Mouse (Mus musculus) erythroblast, embryonic 14.5 days (primary cell): ENCODE results near the gene Lpcat1. TPM values are rescaled to one million over a fixed set of nuclear protein-coding genes. Genes with fewer than 3 reads are reported as not detected.

Experiments
- H3K27me3 ChIP-seq: 2 replicates; pipeline ENCODE4 v1.6.1; 2012; ENCODE audit warnings: inconsistent platforms; ENCODE audit not compliant: control insufficient read depth
- H3K36me3 ChIP-seq: 2 replicates; pipeline ENCODE4 v1.6.1; 2012; ENCODE audit warnings: mild to moderate bottlenecking, inconsistent platforms; ENCODE audit not compliant: control insufficient read depth
- H3K4me1 ChIP-seq: 2 replicates; pipeline ENCODE4 v1.6.1; 2012; ENCODE audit warnings: inconsistent platforms; ENCODE audit not compliant: control insufficient read depth
- H3K4me3 ChIP-seq: replicated peaks from 2 replicates; pipeline ENCODE3; 2012; ENCODE audit warnings: moderate library complexity, mild to moderate bottlenecking, inconsistent platforms
- H3K9me3 ChIP-seq: 2 replicates; pipeline ENCODE4 v1.6.1; 2012; ENCODE audit warnings: low read length, inconsistent platforms, mixed read lengths; ENCODE audit not compliant: control insufficient read depth
- GATA1 ChIP-seq: IDR thresholded peaks from 2 replicates; pipeline ENCODE4 v1.6.1; 2012; ENCODE audit warnings: low read length, inconsistent platforms, mixed read lengths
- TAL1 ChIP-seq: IDR thresholded peaks from 3 replicates; pipeline ENCODE4 v1.6.1; 2012; ENCODE audit warnings: low read length, inconsistent platforms, mixed read lengths
- polyA plus RNA-seq: library from polyadenylated mRNA; stranded (reverse); fragments of >175 nt; gene quantifications from 2 replicates; pipeline ENCODE4 v1.2.3, GENCODE M21; 2012

Lpcat1 gene
- polyA plus RNA-seq, 1 experiment, result 15.4 TPM

DNA sequence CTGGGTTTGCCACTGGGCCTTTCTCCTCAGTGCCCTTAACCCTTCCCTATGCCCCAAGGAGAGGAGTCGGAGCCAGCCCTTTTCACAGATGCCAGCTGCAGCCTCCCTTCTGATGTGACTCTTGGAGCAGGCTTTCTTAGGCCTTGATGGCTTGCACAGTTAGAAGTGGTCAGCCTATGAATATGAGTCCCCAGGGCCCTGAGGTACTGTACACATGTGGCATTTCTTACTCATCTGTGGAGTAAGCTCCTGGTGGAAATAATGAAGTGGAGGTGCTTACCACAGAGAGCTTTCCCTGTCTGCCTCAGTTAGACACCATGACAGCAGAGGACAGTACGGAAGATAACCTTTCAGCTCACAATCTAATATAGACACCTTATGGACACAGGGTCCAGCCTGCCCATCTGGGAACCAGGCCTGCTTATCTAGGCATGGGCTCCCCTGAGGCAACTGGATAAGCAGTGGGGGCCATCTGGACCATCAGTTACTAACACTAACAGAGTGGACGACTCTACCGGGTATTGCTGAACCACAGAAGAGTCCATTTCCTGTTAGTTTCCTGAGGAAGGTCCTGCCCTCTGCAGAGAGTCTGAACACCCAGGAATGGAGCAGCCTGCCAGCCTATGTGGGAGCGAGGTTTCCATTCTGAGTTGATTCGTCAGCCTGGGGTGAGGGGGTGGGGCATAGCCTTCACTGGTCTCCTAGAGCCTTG, 33.1 kb downstream of the Lpcat1 start:
- H3K4me1 ChIP-seq, result peaks cover 80% of the 10 kb centered on the region
- H3K4me3 ChIP-seq, result peak overlapping the region; percentile 29
- TF ChIP-seq GATA1 (peak; percentile 95), TAL1 (peak; percentile 95)
- peaks cover 100% of the 10 kb centered on the region for H3K36me3 ChIP-seq
- H3K27me3 ChIP-seq, result no peaks in the 10 kb centered on the region
- no peaks in the 10 kb centered on the region for H3K9me3 ChIP-seq

DNA sequence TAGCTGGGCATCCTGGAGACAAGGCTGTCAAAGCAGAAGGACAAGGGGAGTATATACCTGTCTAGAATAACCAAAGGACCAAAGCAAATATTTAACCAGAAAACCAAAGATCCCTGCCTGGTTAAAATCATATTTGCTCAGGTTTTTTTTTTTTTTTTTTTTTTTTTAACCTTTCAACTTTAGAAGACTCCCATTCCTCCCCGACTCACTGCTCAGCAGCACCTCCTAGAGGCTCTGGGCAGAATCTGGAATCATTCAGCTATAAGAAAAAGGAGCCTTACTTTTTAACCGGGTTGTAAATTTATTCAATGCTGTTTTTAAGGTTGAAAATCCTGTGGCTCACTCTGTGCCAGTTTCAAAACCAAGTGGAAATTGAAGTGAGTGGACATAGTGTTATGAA, 35.7 kb downstream of the Lpcat1 start:
- Histone ChIP-seq H3K9me3 (no peaks in the 10 kb centered on the region), H3K4me1 (peaks cover 61% of the 10 kb centered on the region), H3K27me3 (no peaks in the 10 kb centered on the region), H3K36me3 (peaks cover 100% of the 10 kb centered on the region), H3K4me3 (no peak overlapping the region)
- TF ChIP-seq GATA1 (no peak), TAL1 (no peak)

DNA sequence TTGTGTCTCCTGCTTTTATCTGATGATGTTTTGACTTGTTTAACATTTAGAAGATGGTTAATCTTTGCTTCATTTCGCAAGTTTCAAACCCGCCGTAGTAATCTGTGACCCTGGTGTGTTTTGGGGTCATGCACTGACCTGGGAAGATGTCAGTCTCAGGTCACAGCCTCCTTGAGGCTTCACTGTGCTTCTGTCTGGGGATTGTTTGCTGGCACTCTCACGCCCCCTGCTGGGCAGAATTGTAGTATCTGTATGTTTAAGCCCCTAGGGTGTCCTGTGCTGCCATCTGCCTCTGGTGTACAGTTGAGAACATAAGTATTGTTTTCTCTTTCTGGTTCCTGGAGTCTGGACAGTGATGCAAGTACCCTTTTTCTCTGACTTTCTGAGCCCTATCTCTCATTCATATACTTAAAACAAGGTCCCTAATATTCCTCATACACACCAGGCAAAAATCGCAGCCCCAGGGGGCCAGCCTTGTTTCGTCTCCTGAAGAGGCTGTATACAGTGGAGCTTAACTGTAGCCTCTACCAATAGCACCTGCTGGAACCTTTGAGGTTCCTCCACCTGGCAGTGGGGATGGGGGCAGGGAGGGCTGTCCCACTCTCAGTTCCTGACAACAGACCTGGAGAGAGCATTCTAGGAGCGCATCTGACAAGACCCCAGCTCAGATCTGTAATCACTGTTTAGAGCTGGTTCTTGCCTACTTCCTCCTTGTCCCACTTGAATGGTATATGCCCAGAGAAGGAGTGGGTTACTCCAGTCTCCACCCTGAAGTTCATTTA, 38.9 kb downstream of the Lpcat1 start:
- Histone ChIP-seq H3K36me3 (peaks cover 100% of the 10 kb centered on the region), H3K27me3 (no peaks in the 10 kb centered on the region), H3K9me3 (no peaks in the 10 kb centered on the region), H3K4me3 (no peak overlapping the region), H3K4me1 (peaks cover 29% of the 10 kb centered on the region)
- TF ChIP-seq TAL1 (no peak), GATA1 (no peak)

DNA sequence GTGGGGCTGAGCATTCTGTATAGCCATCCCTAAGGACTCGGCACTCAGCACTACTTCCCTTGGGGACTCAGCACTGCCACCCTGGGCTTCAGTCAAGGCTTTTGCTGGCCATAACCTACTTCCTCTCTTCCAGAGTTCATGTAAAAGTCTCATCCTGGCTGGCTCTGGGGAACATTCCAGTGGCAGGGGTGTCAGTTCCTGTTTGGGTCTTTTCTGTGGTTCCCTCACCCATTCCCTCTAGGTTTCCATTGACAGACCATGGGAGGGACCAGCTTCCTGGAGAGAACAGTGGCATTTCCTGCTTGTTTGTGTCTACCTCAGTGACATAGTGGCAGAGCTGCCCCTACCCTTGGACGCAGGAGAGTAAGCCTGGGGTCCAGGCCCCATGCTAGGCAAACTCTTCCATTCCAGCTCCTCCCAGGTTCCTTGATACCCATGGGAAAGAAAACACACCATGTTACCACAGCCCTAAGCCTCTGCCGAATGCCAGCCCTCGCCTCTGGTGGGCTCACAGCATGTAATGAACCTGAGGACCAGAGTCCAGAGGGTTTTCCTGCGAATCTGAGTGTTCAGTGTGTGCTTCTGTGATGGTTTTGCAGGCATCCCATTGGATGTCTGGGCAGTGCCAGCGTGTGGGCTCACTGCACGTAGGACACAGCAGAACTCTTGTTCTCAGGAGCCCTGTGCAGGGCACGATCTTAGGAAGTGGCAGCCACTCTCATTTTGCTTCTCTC, 42.0 kb downstream of the Lpcat1 start:
- no peak for TF ChIP-seq TAL1
- no peak for TF ChIP-seq GATA1
- H3K9me3 ChIP-seq, result no peaks in the 10 kb centered on the region
- H3K4me1 ChIP-seq, result peaks cover 8% of the 10 kb centered on the region
- no peak overlapping the region for H3K4me3 ChIP-seq
- H3K27me3 ChIP-seq, result no peaks in the 10 kb centered on the region
- H3K36me3 ChIP-seq, result peaks cover 100% of the 10 kb centered on the region

DNA sequence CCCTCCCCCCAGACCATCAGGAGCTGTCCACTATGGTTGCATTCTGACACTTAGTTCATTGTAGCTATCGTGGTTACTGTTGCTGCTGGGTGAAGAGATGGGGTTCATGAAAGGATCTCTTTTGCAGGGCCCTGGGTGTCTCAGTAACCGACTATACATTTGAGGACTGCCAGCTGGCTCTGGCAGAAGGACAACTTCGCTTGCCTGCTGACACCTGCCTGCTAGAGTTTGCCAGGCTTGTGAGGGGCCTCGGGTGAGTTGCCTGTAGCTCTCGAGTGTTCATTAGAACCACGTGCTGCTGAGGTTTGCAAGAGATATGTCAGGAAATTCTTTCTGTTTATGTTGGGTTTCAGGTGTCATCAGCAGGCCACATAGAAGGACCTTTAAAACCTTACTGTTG, 42.9 kb downstream of the Lpcat1 start:
- H3K4me1 ChIP-seq, result peaks cover 8% of the 10 kb centered on the region
- H3K9me3 ChIP-seq, result no peaks in the 10 kb centered on the region
- peaks cover 100% of the 10 kb centered on the region for H3K36me3 ChIP-seq
- H3K4me3 ChIP-seq, result no peak overlapping the region
- no peak for TF ChIP-seq GATA1
- no peak for TF ChIP-seq TAL1
- H3K27me3 ChIP-seq, result no peaks in the 10 kb centered on the region

DNA sequence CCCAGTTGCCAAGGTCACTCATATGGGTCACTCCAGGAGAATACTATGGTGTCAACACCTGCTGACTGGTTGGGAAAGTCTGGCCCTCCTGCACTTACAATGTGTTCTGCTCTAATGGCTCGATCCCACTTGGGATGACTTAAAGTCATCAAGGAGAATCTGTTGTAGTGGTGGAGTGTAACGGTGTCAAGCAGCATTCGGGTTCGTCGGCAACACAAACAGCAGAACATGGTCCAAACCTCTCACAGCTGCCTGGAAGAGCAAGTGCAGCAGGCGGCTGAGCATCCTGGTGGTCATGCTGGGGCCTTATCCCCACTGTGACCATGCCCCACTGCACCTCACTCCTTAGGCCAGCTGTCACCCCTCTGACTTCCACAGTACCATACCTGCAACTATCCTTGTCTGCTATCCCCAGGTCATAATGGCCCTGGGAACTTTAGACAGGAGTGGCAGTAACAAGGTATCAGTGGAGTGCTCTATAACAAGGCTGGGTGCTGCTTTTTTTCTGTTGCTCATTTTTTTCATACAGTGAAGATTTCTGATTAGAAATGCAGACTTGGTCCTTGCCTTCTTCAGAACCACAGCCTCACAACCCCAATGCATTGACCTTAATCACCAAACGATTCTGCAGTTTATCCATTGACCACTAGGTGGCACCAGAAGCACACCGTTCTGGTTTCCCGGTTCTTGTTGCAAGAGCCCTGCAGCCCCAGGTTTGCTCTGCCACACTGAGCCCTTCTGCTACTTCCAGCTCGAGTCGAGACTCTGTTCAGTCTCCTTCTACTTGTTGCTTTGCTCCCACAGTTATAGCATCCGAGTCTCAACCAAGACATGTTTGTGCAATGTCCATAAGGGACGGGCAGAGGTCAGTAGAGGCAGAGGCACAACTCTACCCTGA, 46.0 kb downstream of the Lpcat1 start:
- peaks cover 100% of the 10 kb centered on the region for H3K36me3 ChIP-seq
- H3K4me1 ChIP-seq, result no peaks in the 10 kb centered on the region; the same call in none of the 2 replicates
- no peak for TF ChIP-seq TAL1
- no peak for TF ChIP-seq GATA1
- H3K4me3 ChIP-seq, result no peak overlapping the region
- H3K9me3 ChIP-seq, result no peaks in the 10 kb centered on the region
- no peaks in the 10 kb centered on the region for H3K27me3 ChIP-seq

DNA sequence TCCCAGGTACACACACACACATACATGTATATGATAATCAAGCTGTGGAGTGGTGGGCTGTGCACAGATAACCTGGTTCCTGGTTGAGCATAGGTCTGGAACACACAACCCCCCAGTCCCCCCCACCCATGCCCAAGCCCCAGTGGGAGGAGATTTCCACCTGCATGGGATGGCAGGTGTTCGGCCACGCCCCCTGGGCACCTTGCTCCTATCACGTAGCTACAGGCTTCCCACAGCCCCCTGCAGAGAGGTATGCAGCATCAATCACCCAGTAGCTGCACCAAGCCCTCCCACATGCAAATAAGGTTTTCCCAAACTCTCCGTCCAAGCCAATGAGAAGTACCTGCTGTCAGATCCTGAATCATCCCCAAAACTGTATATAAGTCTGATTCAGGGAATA, 49.9 kb downstream of the Lpcat1 start:
- no peaks in the 10 kb centered on the region for H3K27me3 ChIP-seq
- peaks cover 72% of the 10 kb centered on the region for H3K36me3 ChIP-seq
- peaks cover 2% of the 10 kb centered on the region; the same call in 1 of the 2 replicates for H3K9me3 ChIP-seq
- TF ChIP-seq TAL1 (no peak), GATA1 (no peak)
- H3K4me3 ChIP-seq, result no peak overlapping the region
- H3K4me1 ChIP-seq, result no peaks in the 10 kb centered on the region

DNA sequence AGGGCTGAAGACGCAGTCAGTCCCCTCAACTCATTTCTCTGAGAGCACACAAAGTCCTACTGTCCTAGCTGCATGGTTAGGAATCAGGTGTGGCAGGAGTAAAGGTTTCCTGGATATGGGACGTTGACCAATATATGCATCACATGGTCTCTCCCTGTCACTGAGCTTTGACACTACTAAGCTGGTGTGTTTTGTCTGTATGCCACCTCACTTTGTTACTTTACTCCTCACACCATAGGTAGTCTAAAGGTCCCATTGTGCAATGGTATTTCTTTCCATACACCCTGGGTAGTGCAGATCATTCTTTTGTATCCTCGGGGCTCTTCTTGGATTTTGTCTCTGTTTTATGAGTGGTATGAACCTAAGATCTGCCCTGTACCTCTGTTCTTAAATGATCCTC, 66.7 kb downstream of the Lpcat1 start:
- H3K36me3 ChIP-seq, result no peaks in the 10 kb centered on the region
- H3K4me3 ChIP-seq, result no peak overlapping the region
- H3K9me3 ChIP-seq, result no peaks in the 10 kb centered on the region
- peaks cover 34% of the 10 kb centered on the region for H3K4me1 ChIP-seq
- peaks cover 65% of the 10 kb centered on the region for H3K27me3 ChIP-seq
- TF ChIP-seq TAL1 (no peak), GATA1 (no peak)
